27 mouse cellular contexts compared by ENCODE assay signal in the genomic region with DNA sequence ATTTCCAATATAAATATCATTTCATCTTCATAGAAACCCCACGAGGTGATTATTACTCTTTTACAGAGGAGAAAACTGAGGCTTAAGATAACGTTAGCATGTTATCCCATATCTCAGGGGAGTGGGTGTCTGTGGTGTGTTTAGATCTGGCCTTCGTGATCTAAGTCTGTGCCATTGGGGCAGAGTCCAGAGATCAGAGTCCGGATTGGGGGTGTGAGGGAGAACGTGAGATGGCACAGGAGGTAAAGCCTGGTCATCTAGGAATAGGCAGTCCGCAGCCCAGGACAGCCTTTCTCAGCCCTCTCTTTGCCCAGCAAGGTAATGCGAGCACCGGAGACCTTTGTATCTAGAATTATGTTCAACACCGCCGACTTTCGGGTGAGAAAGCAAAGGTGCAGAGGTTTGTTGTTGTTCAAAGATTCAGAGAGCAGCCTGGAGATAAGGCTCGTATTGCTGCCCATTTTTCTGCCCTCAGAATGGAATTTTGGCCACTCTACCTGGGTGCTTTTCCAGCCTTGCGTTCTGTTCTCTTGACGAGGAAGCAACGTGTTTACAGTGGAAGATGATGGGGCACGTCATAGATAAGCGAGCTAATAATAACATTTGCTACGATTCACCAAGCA. TPM values are rescaled to one million over a fixed set of nuclear protein-coding genes. Genes with fewer than 3 reads are reported as not detected.
A peak's percentile ranks its signal among the peaks of the same experiment; 100 is the strongest.
DNase-seq lines count a peak whose midpoint lies in the region; ATAC-seq lines count a peak whose summit lies in the region.
"Had no signal": no experiment of that assay in that cellular context is flagged by ENCODE, and none has a peak within 500 bp of the region (broad histone marks: within the 10 kb centered on the region; RNA-seq: fewer than 3 reads in every experiment).

No protein-coding gene starts in this region.

- no peak overlapping the region for H3K27ac ChIP-seq in heart, embryonic 13.5 days (replicated peaks)
- H3K27ac ChIP-seq in liver, embryonic 12.5 days = no peak overlapping the region
- no peak overlapping the region for H3K27ac ChIP-seq in stomach, embryonic 15.5 days
- H3K27ac ChIP-seq: embryonic facial prominence, embryonic 15.5 days; forebrain, embryonic 10.5 days; hindbrain, embryonic 10.5 days; hindbrain, postnatal 0 days; limb, embryonic 12.5 days; neural tube, embryonic 15.5 days had no signal

- H3K4me2 ChIP-seq in heart, embryonic 13.5 days = peak overlapping the region; percentile 37
- peak overlapping the region; percentile 5; the same call in 1 of the 2 replicates for H3K4me2 ChIP-seq in liver, embryonic 12.5 days
- H3K4me2 ChIP-seq in stomach, embryonic 15.5 days = 0 out of 2 replicates have a peak overlapping the region, but pooled peaks have one; percentile 2
- H3K4me2 ChIP-seq: embryonic facial prominence, embryonic 15.5 days; limb, embryonic 12.5 days; neural tube, embryonic 15.5 days had no signal

- peaks cover 43% of the 10 kb centered on the region for H3K4me1 ChIP-seq in heart, embryonic 13.5 days
- H3K4me1 ChIP-seq in liver, embryonic 12.5 days = no peaks in the 10 kb centered on the region
- H3K4me1 ChIP-seq in stomach, embryonic 15.5 days = no peaks in the 10 kb centered on the region
- H3K4me1 ChIP-seq: embryonic facial prominence, embryonic 15.5 days; hindbrain, embryonic 10.5 days; limb, embryonic 12.5 days; neural tube, embryonic 15.5 days had no signal

- WGBS in heart, embryonic 13.5 days = 57% methylated on average over 18 of the region's 18 CpGs
- WGBS in liver, embryonic 12.5 days (ENCODE audit: insufficient replicate concordance) = 59% methylated on average over 18 of the region's 18 CpGs
- 53% methylated on average over 18 of the region's 18 CpGs for WGBS in stomach, embryonic 15.5 days

- no peak overlapping the region for H3K4me3 ChIP-seq in heart, embryonic 13.5 days
- no peak overlapping the region for H3K4me3 ChIP-seq in liver, embryonic 12.5 days
- H3K4me3 ChIP-seq in stomach, embryonic 15.5 days (replicated peaks) = no peak overlapping the region
- H3K4me3 ChIP-seq: embryonic facial prominence, embryonic 15.5 days; forebrain, embryonic 10.5 days; hindbrain, embryonic 10.5 days; limb, embryonic 12.5 days; myocyte; neural tube, embryonic 15.5 days had no signal

- no peaks in the 10 kb centered on the region for H3K27me3 ChIP-seq in heart, embryonic 13.5 days (replicated peaks)
- H3K27me3 ChIP-seq in liver, embryonic 12.5 days (replicated peaks) = no peaks in the 10 kb centered on the region
- no peaks in the 10 kb centered on the region for H3K27me3 ChIP-seq in stomach, embryonic 15.5 days (replicated peaks)
- H3K27me3 ChIP-seq: embryonic facial prominence, embryonic 15.5 days; limb, embryonic 12.5 days; neural tube, embryonic 15.5 days had no signal

- no peak for DNase-seq in heart, postnatal 36 days
- DNase-seq in lung, postnatal 25 days (ENCODE audit: low spot score) = peak; percentile 23
- DNase-seq in lung, postnatal 10 days = no peak
- no peak for DNase-seq in gastrocnemius, postnatal 10 days
- DNase-seq in right cerebral cortex, postnatal 25 days = no peak
- DNase-seq: adrenal gland, postnatal 36 days; cerebellum, adult 11-12 months; cerebellum, postnatal 25 days; forebrain, postnatal 0 days; heart, adult 11 months; kidney, postnatal 4 days; midbrain, embryonic 14.5 days had no signal

- H3K9me3 ChIP-seq in heart, embryonic 13.5 days = no peaks in the 10 kb centered on the region
- H3K9me3 ChIP-seq in liver, embryonic 12.5 days (replicated peaks) = no peaks in the 10 kb centered on the region
- no peaks in the 10 kb centered on the region for H3K9me3 ChIP-seq in stomach, embryonic 15.5 days
- H3K9me3 ChIP-seq: embryonic facial prominence, embryonic 15.5 days; forebrain, embryonic 10.5 days; hindbrain, embryonic 10.5 days; limb, embryonic 12.5 days; neural tube, embryonic 15.5 days had no signal

- no peaks in the 10 kb centered on the region for H3K36me3 ChIP-seq in heart, embryonic 13.5 days
- H3K36me3 ChIP-seq in liver, embryonic 12.5 days = no peaks in the 10 kb centered on the region
- no peaks in the 10 kb centered on the region for H3K36me3 ChIP-seq in stomach, embryonic 15.5 days
- H3K36me3 ChIP-seq: embryonic facial prominence, embryonic 15.5 days; forebrain, embryonic 10.5 days; hindbrain, embryonic 10.5 days; limb, embryonic 12.5 days; neural tube, embryonic 15.5 days had no signal

- no peak overlapping the region for H3K9ac ChIP-seq in heart, embryonic 13.5 days
- no peak overlapping the region for H3K9ac ChIP-seq in liver, embryonic 12.5 days
- no peak overlapping the region for H3K9ac ChIP-seq in stomach, embryonic 15.5 days
- H3K9ac ChIP-seq: embryonic facial prominence, embryonic 15.5 days; forebrain, postnatal 0 days; limb, embryonic 12.5 days; neural tube, embryonic 15.5 days had no signal

- no peak for ATAC-seq in heart, embryonic 13.5 days (ENCODE audit: extremely low read depth, insufficient number of reproducible peaks, low FRiP score, low TSS enrichment)
- peak; percentile 39; the same call in 1 of the 2 replicates for ATAC-seq in liver, embryonic 12.5 days
- ATAC-seq in stomach, embryonic 15.5 days (ENCODE audit: insufficient read depth, low FRiP score, low read depth) = no peak
- ATAC-seq: forebrain, postnatal 0 days; hindbrain, postnatal 0 days had no signal

- intact Hi-C loops in heart, postnatal 36 days (cut with DNase I) = no loop called here

RNA-seq across cellular contexts. Expression of a gene that starts 19.4 kb away (rescaled TPM):
- 10.4 and 10.9 TPM in 2 replicates for polyA plus RNA-seq in heart, embryonic 13.5 days (2015; fragmentation: Nextera tagmentation; extraction: Ambion mirVana)
- total RNA-seq in heart, postnatal 36 days (2021) = 10 to 100 TPM; 12.7 to 13.3 TPM
- polyA plus RNA-seq in liver, embryonic 12.5 days (2016; fragmentation: Nextera tagmentation; extraction: Ambion mirVana) = 4.3 and 5.0 TPM in 2 replicates
- polyA plus RNA-seq in stomach, embryonic 15.5 days (2015; fragmentation: Nextera tagmentation; extraction: Ambion mirVana) = 12.9 and 13.1 TPM in 2 replicates
- 10 to 100 TPM; 15.7 to 17.7 TPM for total RNA-seq in gastrocnemius, postnatal 10 days (2021)

RNA-seq across cellular contexts. Expression of a gene that starts 45.7 kb away (rescaled TPM):
- 0.21 and 0.92 TPM in 2 replicates for polyA plus RNA-seq in heart, embryonic 13.5 days (2015; fragmentation: Nextera tagmentation; extraction: Ambion mirVana)
- not detected for total RNA-seq in heart, postnatal 36 days (2021)
- polyA plus RNA-seq in liver, embryonic 12.5 days (2016; fragmentation: Nextera tagmentation; extraction: Ambion mirVana) = 8.9 and 9.1 TPM in 2 replicates
- polyA plus RNA-seq in stomach, embryonic 15.5 days (2015; fragmentation: Nextera tagmentation; extraction: Ambion mirVana) = 2.2 and 5.4 TPM in 2 replicates
- under 1 TPM in 1 of 2 experiments, not detected in 1; 0.16 TPM for total RNA-seq in gastrocnemius, postnatal 10 days (2021)
- total RNA-seq: hindbrain, postnatal 0 days; layer of hippocampus, postnatal 10 days; left cerebral cortex, adult 8-10 months; megakaryocyte, adult 5-6 weeks had no signal
- polyA plus RNA-seq: embryonic facial prominence, embryonic 15.5 days; forebrain, embryonic 10.5 days; forebrain, postnatal 0 days; limb, embryonic 12.5 days; midbrain, embryonic 14.5 days; myocyte had no signal

RNA-seq across cellular contexts. Expression of a gene that starts 49.8 kb away (rescaled TPM):
- polyA plus RNA-seq in heart, embryonic 13.5 days (2015; fragmentation: Nextera tagmentation; extraction: Ambion mirVana) = not detected in 2 replicates
- not detected for total RNA-seq in heart, postnatal 36 days (2021)
- not detected in 2 replicates for polyA plus RNA-seq in liver, embryonic 12.5 days (2016; fragmentation: Nextera tagmentation; extraction: Ambion mirVana)
- polyA plus RNA-seq in stomach, embryonic 15.5 days (2015; fragmentation: Nextera tagmentation; extraction: Ambion mirVana) = not detected in 2 replicates
- total RNA-seq in gastrocnemius, postnatal 10 days (2021) = not detected
- total RNA-seq: adrenal gland, postnatal 36 days; forebrain, postnatal 0 days; hindbrain, postnatal 0 days; left cerebral cortex, adult 8-10 months; megakaryocyte, adult 5-6 weeks had no signal
- polyA plus RNA-seq: hindbrain, embryonic 10.5 days; hindbrain, postnatal 0 days; kidney, embryonic 14.5 days; lung, embryonic 16.5 days; myocyte had no signal
